Comparison of ENCODE assay signal across 10 mouse cellular contexts in the genomic region with DNA sequence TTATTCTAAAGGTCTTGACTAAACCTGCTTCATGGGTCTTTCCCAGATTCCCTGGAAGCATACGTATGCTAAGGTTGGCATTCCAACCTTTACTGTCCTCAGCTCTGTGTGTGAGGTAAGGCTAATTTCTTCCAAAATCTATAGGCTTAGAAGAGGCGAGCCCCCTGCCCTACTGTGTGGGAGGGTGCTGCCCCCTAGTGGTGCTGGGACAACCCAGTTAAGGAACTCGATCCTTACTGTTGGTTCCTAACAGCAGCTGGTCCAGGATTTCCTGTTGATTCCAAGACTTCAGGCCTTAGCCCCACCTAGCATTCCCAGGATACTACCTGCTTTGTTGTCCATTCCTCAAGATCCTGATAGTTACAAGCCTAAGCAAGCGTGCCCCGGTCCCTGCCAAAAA. TPM values are rescaled to one million over a fixed set of nuclear protein-coding genes. Genes with fewer than 3 reads are reported as not detected.
DNase-seq lines count a peak whose midpoint lies in the region; ATAC-seq and TF ChIP-seq lines count a peak whose summit lies in the region.
"Had no signal": no experiment of that assay in that cellular context is flagged by ENCODE, and none has a peak within 500 bp of the region (broad histone marks: within the 10 kb centered on the region; RNA-seq: fewer than 3 reads in every experiment).

No protein-coding gene starts in this region.

- 17% methylated on average over 5 of the region's 5 CpGs for WGBS in intestine, postnatal 0 days
- WGBS in intestine, embryonic 15.5 days = 16% methylated on average over 5 of the region's 5 CpGs
- 15% methylated on average over 5 of the region's 5 CpGs for WGBS in midbrain, postnatal 0 days

- peak; percentile 89 for DNase-seq in adrenal gland, postnatal 10 days
- DNase-seq in embryo, embryonic 11 days = peak; percentile 88
- DNase-seq in heart, postnatal 14 days = peak; percentile 79 to 86
- peak; percentile 73 to 78 for DNase-seq in layer of hippocampus, postnatal 36 days
- peak; percentile 89 for DNase-seq in midbrain, postnatal 0 days (ENCODE audit: low spot score)
- DNase-seq in thymus, postnatal 10 days (ENCODE audit: low spot score in 2 of 2) = peak; percentile 17 to 70

- TF ChIP-seq CTCF in intestine, postnatal 0 days (IDR thresholded peaks at IDR 0.05; ENCODE audit: low read depth) = peak; percentile 93
- TF ChIP-seq CTCF in midbrain, postnatal 0 days (IDR thresholded peaks at IDR 0.05) = peak; percentile 97

- H3K9ac ChIP-seq in intestine, postnatal 0 days (ENCODE audit: low read depth, low read length) = no peak overlapping the region
- no peak overlapping the region for H3K9ac ChIP-seq in intestine, embryonic 15.5 days
- no peak overlapping the region for H3K9ac ChIP-seq in midbrain, postnatal 0 days (replicated peaks; ENCODE audit: low read length, poor library complexity, severe bottlenecking)
- H3K9ac ChIP-seq: embryonic facial prominence, embryonic 12.5 days; midbrain, embryonic 12.5 days had no signal

- H3K27me3 ChIP-seq in intestine, postnatal 0 days (replicated peaks; ENCODE audit: control insufficient read depth, insufficient read depth, low read length) = peaks cover 58% of the 10 kb centered on the region
- peaks cover 72% of the 10 kb centered on the region for H3K27me3 ChIP-seq in intestine, embryonic 15.5 days (replicated peaks)
- peaks cover 30% of the 10 kb centered on the region for H3K27me3 ChIP-seq in midbrain, postnatal 0 days (ENCODE audit: insufficient read depth, low read length)

- no peak overlapping the region for H3K27ac ChIP-seq in intestine, postnatal 0 days (ENCODE audit: low read depth, low read length)
- H3K27ac ChIP-seq in intestine, embryonic 15.5 days = no peak overlapping the region
- no peak overlapping the region for H3K27ac ChIP-seq in midbrain, postnatal 0 days (ENCODE audit: low read depth, low read length)
- H3K27ac ChIP-seq: embryonic facial prominence, embryonic 12.5 days; midbrain, embryonic 12.5 days had no signal

- no peaks in the 10 kb centered on the region for H3K36me3 ChIP-seq in intestine, postnatal 0 days (ENCODE audit: control insufficient read depth, insufficient read depth)
- no peaks in the 10 kb centered on the region for H3K36me3 ChIP-seq in intestine, embryonic 15.5 days
- H3K36me3 ChIP-seq in midbrain, postnatal 0 days (ENCODE audit: insufficient read depth, low read length) = no peaks in the 10 kb centered on the region
- H3K36me3 ChIP-seq: embryonic facial prominence, embryonic 12.5 days; midbrain, embryonic 12.5 days had no signal

- H3K4me2 ChIP-seq in intestine, postnatal 0 days (replicated peaks; ENCODE audit: low read depth) = no peak overlapping the region
- no peak overlapping the region for H3K4me2 ChIP-seq in intestine, embryonic 15.5 days (replicated peaks)
- H3K4me2 ChIP-seq in midbrain, postnatal 0 days (ENCODE audit: low read depth, low read length, poor library complexity, severe bottlenecking) = no peak overlapping the region
- H3K4me2 ChIP-seq: embryonic facial prominence, embryonic 12.5 days; midbrain, embryonic 12.5 days had no signal

- no peaks in the 10 kb centered on the region for H3K9me3 ChIP-seq in intestine, postnatal 0 days (ENCODE audit: control insufficient read depth)
- H3K9me3 ChIP-seq in intestine, embryonic 15.5 days = no peaks in the 10 kb centered on the region
- H3K9me3 ChIP-seq in midbrain, postnatal 0 days (ENCODE audit: low read length) = no peaks in the 10 kb centered on the region
- H3K9me3 ChIP-seq: embryonic facial prominence, embryonic 12.5 days; midbrain, embryonic 12.5 days had no signal

- no peak for ATAC-seq in intestine, postnatal 0 days
- ATAC-seq in intestine, embryonic 15.5 days = no peak
- ATAC-seq in midbrain, postnatal 0 days (ENCODE audit: low FRiP score) = no peak

- no peaks in the 10 kb centered on the region for H3K4me1 ChIP-seq in intestine, postnatal 0 days (replicated peaks; ENCODE audit: control insufficient read depth, insufficient read depth, low read length)
- H3K4me1 ChIP-seq in intestine, embryonic 15.5 days (replicated peaks) = peaks cover 22% of the 10 kb centered on the region
- H3K4me1 ChIP-seq in midbrain, postnatal 0 days (ENCODE audit: insufficient read depth, low read length) = peaks cover 8% of the 10 kb centered on the region; the same call in 1 of the 2 replicates

- intact Hi-C loops in heart, postnatal 14 days (cut with DNase I) = loop anchor here (1.0 to 2.0 kb wide), 2 partner anchors 105 to 255 kb away; no protein-coding TSS in a partner anchor

- H3K4me3 ChIP-seq in intestine, postnatal 0 days (ENCODE audit: low read depth, low read length) = no peak overlapping the region
- H3K4me3 ChIP-seq in intestine, embryonic 15.5 days (replicated peaks) = no peak overlapping the region
- H3K4me3 ChIP-seq in midbrain, postnatal 0 days (ENCODE audit: low read depth, low read length) = no peak overlapping the region
- H3K4me3 ChIP-seq: embryonic facial prominence, embryonic 12.5 days; midbrain, embryonic 12.5 days had no signal

RNA-seq across cellular contexts. Expression of gene Kcnc4, which starts 2.8 kb away (rescaled TPM):
- polyA plus RNA-seq in intestine, postnatal 0 days (2015; fragmentation: Nextera tagmentation; extraction: Ambion mirVana) = 0.07 TPM in 2 replicates
- polyA plus RNA-seq in intestine, embryonic 15.5 days (2015; fragmentation: Nextera tagmentation; extraction: Ambion mirVana) = 0.11 and 0.23 TPM in 2 replicates
- total RNA-seq in adrenal gland, postnatal 10 days (2021) = 10 to 100 TPM in 1 of 2 experiments, 1 to 10 TPM in 1; 7.7 to 10.5 TPM
- total RNA-seq in heart, postnatal 14 days (2021) = under 1 TPM; 0.37 to 0.43 TPM
- 10 to 100 TPM; 55.5 to 60.2 TPM for total RNA-seq in layer of hippocampus, postnatal 36 days (2021)
- total RNA-seq in midbrain, postnatal 0 days (2014; rRNA removed) = 41.3 and 46.8 TPM in 2 replicates
- polyA plus RNA-seq in midbrain, postnatal 0 days (2015; fragmentation: Nextera tagmentation; extraction: Ambion mirVana) = 16.0 and 17.2 TPM in 2 replicates

RNA-seq across cellular contexts. Expression of gene Slc6a17, which starts 55.7 kb away (rescaled TPM):
- 1.7 and 2.2 TPM in 2 replicates for polyA plus RNA-seq in intestine, postnatal 0 days (2015; fragmentation: Nextera tagmentation; extraction: Ambion mirVana)
- 1.0 and 2.6 TPM in 2 replicates for polyA plus RNA-seq in intestine, embryonic 15.5 days (2015; fragmentation: Nextera tagmentation; extraction: Ambion mirVana)
- total RNA-seq in adrenal gland, postnatal 10 days (2021) = 1 to 10 TPM; 2.5 to 3.7 TPM
- total RNA-seq in heart, postnatal 14 days (2021) = 1 to 10 TPM; 1.3 to 1.5 TPM
- 100 to 1,000 TPM; 286 to 289 TPM for total RNA-seq in layer of hippocampus, postnatal 36 days (2021)
- total RNA-seq in midbrain, postnatal 0 days (2014; rRNA removed) = 52.0 and 60.0 TPM in 2 replicates
- polyA plus RNA-seq in midbrain, postnatal 0 days (2015; fragmentation: Nextera tagmentation; extraction: Ambion mirVana) = 17.5 and 22.2 TPM in 2 replicates

Comparison
In these comparisons a context has a peak if more than half of its experiments do, and no peak if none do; other contexts are left out.
1. RNA of gene Kcnc4, which starts 2.8 kb away (total RNA-seq): 55.5 to 60.2 TPM in layer of hippocampus, postnatal 36 days, 41.3 to 46.8 TPM in midbrain, postnatal 0 days and 7.7 to 10.5 TPM in adrenal gland, postnatal 10 days; 0.37 to 0.43 TPM in heart, postnatal 14 days; every median in the first group is over 4 times any median in the second.
2. RNA of gene Slc6a17, which starts 55.7 kb away (total RNA-seq): 286 to 289 TPM in layer of hippocampus, postnatal 36 days and 52.0 to 60.0 TPM in midbrain, postnatal 0 days; 2.5 to 3.7 TPM in adrenal gland, postnatal 10 days and 1.3 to 1.5 TPM in heart, postnatal 14 days; every median in the first group is over 10 times any median in the second.
3. Peak in every context shown above with its lines, with median percentiles within 50 percentile points of each other: DNase-seq.